Mouse (Mus musculus): ENCODE data around the gene Cmpk1.

Cmpk1 gene

GRCm38 (mm10) chr4:114942583-114942982, 44.5 kb downstream of the Cmpk1 start:
- peak; percentile 67 for DNase-seq

- DNase-seq, result peak; percentile 54
Measured at GRCm38 (mm10) chr4:114942112-114942511, 44.9 kb downstream of the Cmpk1 start.

- DNase-seq, result peak; percentile 73
Measured at GRCm38 (mm10) chr4:114941311-114941710, 45.7 kb downstream of the Cmpk1 start.

- DNase-seq, result no peak
Measured at GRCm38 (mm10) chr4:114938248-114938647, 48.8 kb downstream of the Cmpk1 start.

GRCm38 (mm10) chr4:114937459-114938047, 49.5 kb downstream of the Cmpk1 start:
- DNase-seq, result peak; percentile 96

GRCm38 (mm10) chr4:114934188-114934587, 52.9 kb downstream of the Cmpk1 start:
- peak; percentile 95 for DNase-seq

- DNase-seq, result no peak
Measured at GRCm38 (mm10) chr4:114932747-114933146, 54.3 kb downstream of the Cmpk1 start.

GRCm38 (mm10) chr4:114929155-114929554, 57.9 kb downstream of the Cmpk1 start:
- DNase-seq, result no peak

GRCm38 (mm10) chr4:114925917-114926312, 61.1 kb downstream of the Cmpk1 start, which contains the start of gene Foxe3:
TSS of gene Foxe3 (minus strand) at chr4:114926013.
- no peak for DNase-seq

GRCm38 (mm10) chr4:114924971-114925916, 61.8 kb downstream of the Cmpk1 start:
- no peak for DNase-seq

GRCm38 (mm10) chr4:114917091-114917490, 70.0 kb downstream of the Cmpk1 start:
- no peak for DNase-seq

GRCm38 (mm10) chr4:114916056-114916455, 71.0 kb downstream of the Cmpk1 start:
- no peak for DNase-seq

- DNase-seq, result peak; percentile 91
Measured at GRCm38 (mm10) chr4:114913594-114913962, 73.5 kb downstream of the Cmpk1 start.

- DNase-seq, result no peak
Measured at GRCm38 (mm10) chr4:114912705-114913593, 74.1 kb downstream of the Cmpk1 start.

- DNase-seq, result no peak
Measured at GRCm38 (mm10) chr4:114909602-114910484, 77.2 kb downstream of the Cmpk1 start.
